Mouse (Mus musculus) liver, adult 2 months (tissue): ENCODE results near the gene Fnip1.

Experiments
- CTCF ChIP-seq: fragments of 200-500 bp; IDR thresholded peaks from 2 replicates; pipeline ENCODE4 v1.5.1; 2011; ENCODE audit warnings: low read depth, low read length, control low read depth
- POLR2A ChIP-seq: fragments of 200-500 bp; IDR thresholded peaks from 2 replicates; pipeline ENCODE4 v1.6.1; 2011; ENCODE audit warnings: low read length, control low read depth; ENCODE audit not compliant: insufficient read depth; ENCODE audit errors: extremely low read depth

DNA sequence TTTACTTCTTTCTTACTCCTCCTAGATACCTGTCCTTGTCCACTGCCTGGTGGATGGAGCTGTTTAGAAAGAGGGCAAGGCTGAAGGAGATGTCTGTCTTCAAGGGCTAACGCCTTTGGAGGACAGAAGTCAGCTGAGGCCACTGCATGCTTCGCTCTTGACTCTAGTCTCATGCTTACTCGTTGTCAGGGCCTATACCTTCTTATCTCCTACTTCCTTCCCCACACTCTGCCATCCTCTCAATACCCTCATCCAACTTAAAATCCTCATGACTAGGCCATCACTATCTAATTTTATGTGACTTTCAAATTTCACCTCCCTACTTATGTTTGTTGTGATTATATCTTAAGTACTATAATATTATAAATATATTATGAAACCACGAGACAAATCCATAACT is 33.1 kb upstream of the Fnip1 start:
- TF ChIP-seq CTCF (no peak), POLR2A (no peak)
